Mouse (Mus musculus) skeletal muscle tissue, adult 2 months (tissue): Measurements from ENCODE around the gene Rhbdf2.
A peak's percentile ranks its signal among the peaks of the same experiment; 100 is the strongest.
"Not testable (repeated sequence)": the region's sequence is repeated elsewhere in the genome, so short reads cannot be mapped to it uniquely, and the experiment has no call there.

ENCODE experiments used
- DNase-seq: peaks from one replicate; pipeline ENCODE4 v3.0.0-alpha.2; 2012; ENCODE audit warnings: low read depth, low spot score

Gene Rhbdf2

GRCm38 (mm10) chr11:116644225-116645112 is 17.6 kb upstream of the Rhbdf2 start:
- DNase-seq: no peak

- DNase-seq: no peak
These were observed 16.9 kb upstream of the Rhbdf2 start for GRCm38 (mm10) chr11:116643579-116644224.

- DNase-seq: peak; percentile 76
These were observed 16.1 kb upstream of the Rhbdf2 start for GRCm38 (mm10) chr11:116642681-116643578.

- DNase-seq: no peak
These were observed 14.9 kb upstream of the Rhbdf2 start for GRCm38 (mm10) chr11:116641731-116642130.

GRCm38 (mm10) chr11:116641168-116641567 is 14.3 kb upstream of the Rhbdf2 start:
- DNase-seq: no peak

GRCm38 (mm10) chr11:116636607-116637006 is 9.8 kb upstream of the Rhbdf2 start:
- not testable (repeated sequence) for DNase-seq

- DNase-seq: no peak
These were observed 6.1 kb upstream of the Rhbdf2 start for GRCm38 (mm10) chr11:116632962-116633361.

GRCm38 (mm10) chr11:116630171-116630965 is 3.5 kb upstream of the Rhbdf2 start:
- DNase-seq: no peak

- no peak for DNase-seq
These were observed 2.7 kb upstream of the Rhbdf2 start for GRCm38 (mm10) chr11:116629472-116629871.

- peak; percentile 85 for DNase-seq
These were observed 1.9 kb upstream of the Rhbdf2 start for GRCm38 (mm10) chr11:116628712-116629111.

GRCm38 (mm10) chr11:116627072-116628020 is 527 bp upstream of the Rhbdf2 start:
- DNase-seq: no peak

- no peak for DNase-seq
These were observed 1.5 kb downstream of the Rhbdf2 start for GRCm38 (mm10) chr11:116625081-116626000.

- peak; percentile 89 for DNase-seq
These were observed 2.5 kb downstream of the Rhbdf2 start for GRCm38 (mm10) chr11:116624131-116624832.

- no peak for DNase-seq
These were observed 3.3 kb downstream of the Rhbdf2 start for GRCm38 (mm10) chr11:116623281-116624124.

GRCm38 (mm10) chr11:116621258-116621704 is 5.5 kb downstream of the Rhbdf2 start:
- DNase-seq: peak; percentile 97

GRCm38 (mm10) chr11:116620559-116621253 is 6.1 kb downstream of the Rhbdf2 start:
- DNase-seq: no peak
